Mouse (Mus musculus): ENCODE data around the gene Pkmyt1.

DNA sequence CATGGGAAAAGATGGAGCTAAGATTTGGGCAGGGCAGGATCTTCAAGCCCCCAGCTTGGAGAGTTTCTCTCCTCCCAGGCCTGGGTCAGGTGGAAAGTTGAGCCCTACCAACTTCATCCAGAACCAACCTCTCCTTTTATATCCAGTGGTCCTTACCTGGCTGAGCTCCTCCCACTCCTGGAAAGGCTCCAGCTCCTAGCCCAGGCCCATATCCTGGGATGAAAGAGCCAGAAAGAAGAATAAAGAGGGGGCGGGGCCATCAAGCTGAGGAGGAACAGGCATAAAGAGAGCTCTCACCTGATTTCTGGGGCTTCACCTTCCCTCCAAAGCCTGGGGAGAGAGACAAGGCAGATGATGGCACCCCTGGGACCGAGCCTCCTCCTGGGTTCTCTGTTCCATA, 9.1 kb upstream of the Pkmyt1 start:
- TF ChIP-seq EP300 (IDR thresholded peaks at IDR 0.05; ENCODE audit: low read depth) (no peak), CTCF (IDR thresholded peaks at IDR 0.05; ENCODE audit: low read depth) (no peak)
